Mouse (Mus musculus) hindbrain, embryonic 10.5 days (tissue): ENCODE measurements at regions not wholly inside any gene's neighbourhood (a gene's known extent, or its start where the extent isn't known, plus 50 kb on each side); places are given as distances from the start of the nearest gene placed in this dataset.

ENCODE experiments used
- DNase-seq: peaks from one replicate; pipeline ENCODE4 v3.0.0-alpha.2; 2017; ENCODE audit warnings: low spot score
- H3K27ac ChIP-seq: fragments of 300-500 bp; sonication (generic); 2 replicates; pipeline ENCODE4 v1.5.1; 2016; ENCODE audit warnings: mild to moderate bottlenecking, moderate library complexity
- H3K27me3 ChIP-seq: fragments of 300-500 bp; sonication (generic); 2 replicates; pipeline ENCODE4 v1.6.1; 2016; ENCODE audit warnings: mild to moderate bottlenecking; ENCODE audit not compliant: poor library complexity, insufficient read depth, severe bottlenecking
- H3K36me3 ChIP-seq: fragments of 300-500 bp; sonication (generic); 2 replicates; pipeline ENCODE4 v1.6.1; 2016; ENCODE audit warnings: mild to moderate bottlenecking, moderate library complexity
- H3K4me1 ChIP-seq: fragments of 300-500 bp; sonication (generic); replicated peaks from 2 replicates; pipeline ENCODE4 v1.6.1; 2016; ENCODE audit warnings: mild to moderate bottlenecking
- H3K4me3 ChIP-seq: fragments of 300-500 bp; sonication (generic); 2 replicates; pipeline ENCODE4 v1.5.1; 2016; ENCODE audit warnings: mild to moderate bottlenecking, moderate library complexity
- H3K9me3 ChIP-seq: fragments of 300-500 bp; sonication (generic); 2 replicates; pipeline ENCODE4 v1.6.1; 2016; ENCODE audit warnings: mild to moderate bottlenecking, moderate library complexity
- WGBS: fragments of 180-500 bp; shearing (Covaris S2); methylation state at CpG from one replicate; pipeline ENCODE4 v1.1.7; 2016; 5-methylcytosine and 5-hydroxymethylcytosine counted together

GRCm38 (mm10) chr8:35166611-35167010 lies 599.0 kb upstream of the Gm19410 start:
- WGBS = 89% methylated on average over 6 of the region's 6 CpGs
- Histone ChIP-seq H3K4me1 (no peaks in the 10 kb centered on the region), H3K27ac (no peak overlapping the region), H3K36me3 (no peaks in the 10 kb centered on the region), H3K27me3 (no peaks in the 10 kb centered on the region), H3K4me3 (no peak overlapping the region), H3K9me3 (no peaks in the 10 kb centered on the region)
- no peak for DNase-seq

GRCm38 (mm10) chr8:35171536-35172310 lies 593.9 kb upstream of the Gm19410 start:
- DNase-seq = no peak
- Histone ChIP-seq H3K27ac (no peak overlapping the region), H3K27me3 (no peaks in the 10 kb centered on the region), H3K9me3 (no peaks in the 10 kb centered on the region), H3K4me1 (no peaks in the 10 kb centered on the region), H3K4me3 (no peak overlapping the region), H3K36me3 (no peaks in the 10 kb centered on the region)
- 87% methylated on average over 13 of the region's 13 CpGs for WGBS

DNA sequence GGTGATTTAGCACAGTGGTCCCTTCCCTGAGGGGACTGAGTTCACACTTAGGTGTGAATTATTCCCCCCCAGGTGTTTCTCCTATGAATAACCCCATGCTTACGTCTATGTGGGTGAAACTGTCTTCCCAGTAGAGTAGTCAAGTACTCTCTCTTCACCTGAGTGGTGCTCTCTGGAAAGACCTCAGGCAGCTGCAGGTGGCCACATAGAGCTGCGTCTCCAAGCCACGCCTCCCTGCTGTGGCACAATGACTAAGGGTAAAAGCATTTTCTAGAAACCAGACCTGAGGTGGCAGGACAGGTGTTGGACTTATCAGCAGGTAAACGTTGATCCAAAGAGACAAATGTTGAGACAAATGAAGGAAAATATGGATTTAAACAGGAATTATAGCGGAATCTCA lies 588.3 kb upstream of the Gm19410 start:
- Histone ChIP-seq H3K27me3 (no peaks in the 10 kb centered on the region), H3K4me1 (no peaks in the 10 kb centered on the region), H3K27ac (no peak overlapping the region), H3K4me3 (no peak overlapping the region), H3K36me3 (no peaks in the 10 kb centered on the region), H3K9me3 (no peaks in the 10 kb centered on the region)
- DNase-seq = no peak
- WGBS = 82% methylated on average over 5 of the region's 5 CpGs

GRCm38 (mm10) chr8:35180075-35180474 lies 585.5 kb upstream of the Gm19410 start:
- Histone ChIP-seq H3K4me3 (no peak overlapping the region), H3K27ac (no peak overlapping the region), H3K36me3 (no peaks in the 10 kb centered on the region), H3K27me3 (no peaks in the 10 kb centered on the region), H3K4me1 (no peaks in the 10 kb centered on the region), H3K9me3 (no peaks in the 10 kb centered on the region)
- DNase-seq = no peak
- WGBS = 65% methylated on average over 3 of the region's 3 CpGs

GRCm38 (mm10) chr8:35182141-35182540 lies 583.4 kb upstream of the Gm19410 start:
- no peak for DNase-seq
- H3K4me3 ChIP-seq = no peak overlapping the region
- no peaks in the 10 kb centered on the region for H3K4me1 ChIP-seq
- WGBS = 90% methylated on average over 4 of the region's 4 CpGs
- H3K27me3 ChIP-seq = no peaks in the 10 kb centered on the region
- H3K9me3 ChIP-seq = no peaks in the 10 kb centered on the region
- H3K27ac ChIP-seq = no peak overlapping the region
- H3K36me3 ChIP-seq = no peaks in the 10 kb centered on the region

GRCm38 (mm10) chr8:35183423-35183822 lies 582.2 kb upstream of the Gm19410 start:
- H3K36me3 ChIP-seq = no peaks in the 10 kb centered on the region

GRCm38 (mm10) chr8:35185165-35185564 lies 580.4 kb upstream of the Gm19410 start:
- WGBS = 85% methylated on average over 10 of the region's 10 CpGs
- Histone ChIP-seq H3K4me1 (no peaks in the 10 kb centered on the region), H3K27me3 (no peaks in the 10 kb centered on the region), H3K27ac (no peak overlapping the region), H3K9me3 (no peaks in the 10 kb centered on the region), H3K4me3 (no peak overlapping the region), H3K36me3 (no peaks in the 10 kb centered on the region)
- DNase-seq = no peak

More at GRCm38 (mm10) chr8:35183423-35183822, 582.2 kb upstream of the Gm19410 start:
- no peak for DNase-seq
- Histone ChIP-seq H3K9me3 (no peaks in the 10 kb centered on the region), H3K4me3 (no peak overlapping the region), H3K4me1 (no peaks in the 10 kb centered on the region), H3K27ac (no peak overlapping the region), H3K27me3 (no peaks in the 10 kb centered on the region)
- 91% methylated on average over 14 of the region's 14 CpGs for WGBS

DNA sequence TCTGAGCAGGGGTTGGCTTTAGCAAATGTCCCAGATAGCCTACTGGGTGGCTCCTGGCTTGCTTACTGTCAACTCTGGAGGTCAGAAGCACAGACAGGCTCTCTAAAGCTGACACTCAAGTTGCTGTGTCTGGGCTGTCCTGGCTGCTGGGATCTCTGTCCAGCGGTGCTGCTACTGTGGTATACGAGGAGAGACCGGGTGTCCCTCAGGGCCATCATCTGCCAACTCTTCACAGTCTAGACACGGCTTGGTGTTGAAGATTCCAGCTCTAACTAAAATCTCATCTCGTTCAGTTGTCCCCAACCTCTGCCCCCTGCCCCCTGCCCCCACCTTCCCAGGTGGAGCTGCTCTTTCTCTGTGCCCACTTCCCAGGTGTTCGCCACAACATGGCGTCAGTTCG lies 577.1 kb upstream of the Gm19410 start:
- 93% methylated on average over 8 of the region's 8 CpGs for WGBS
- no peaks in the 10 kb centered on the region for H3K36me3 ChIP-seq
- no peak overlapping the region for H3K27ac ChIP-seq
- H3K4me3 ChIP-seq = no peak overlapping the region
- H3K9me3 ChIP-seq = no peaks in the 10 kb centered on the region
- H3K4me1 ChIP-seq = no peaks in the 10 kb centered on the region
- H3K27me3 ChIP-seq = no peaks in the 10 kb centered on the region
- no peak for DNase-seq

GRCm38 (mm10) chr8:35189695-35190094 lies 575.9 kb upstream of the Gm19410 start:
- H3K27ac ChIP-seq = no peak overlapping the region
- 0 out of 2 replicates have a peak, but pooled peaks cover 5% of the 10 kb centered on the region for H3K4me1 ChIP-seq
- WGBS = 86% methylated on average over 16 of the region's 16 CpGs
- H3K36me3 ChIP-seq = no peaks in the 10 kb centered on the region
- no peaks in the 10 kb centered on the region for H3K9me3 ChIP-seq
- DNase-seq = no peak
- H3K27me3 ChIP-seq = no peaks in the 10 kb centered on the region
- H3K4me3 ChIP-seq = no peak overlapping the region

GRCm38 (mm10) chr8:35192515-35192914 lies 573.1 kb upstream of the Gm19410 start:
- Histone ChIP-seq H3K27me3 (no peaks in the 10 kb centered on the region), H3K27ac (no peak overlapping the region), H3K4me1 (peaks cover 15% of the 10 kb centered on the region), H3K4me3 (no peak overlapping the region), H3K9me3 (no peaks in the 10 kb centered on the region), H3K36me3 (no peaks in the 10 kb centered on the region)
- no peak for DNase-seq
- WGBS = 38% methylated on average over 3 of the region's 3 CpGs

- WGBS = 59% methylated on average over 1 of the region's 1 CpGs
- no peak for DNase-seq
- Histone ChIP-seq H3K4me1 (peaks cover 20% of the 10 kb centered on the region), H3K27ac (no peak overlapping the region), H3K27me3 (no peaks in the 10 kb centered on the region), H3K4me3 (no peak overlapping the region), H3K9me3 (no peaks in the 10 kb centered on the region), H3K36me3 (no peaks in the 10 kb centered on the region)
These were observed 571.8 kb upstream of the Gm19410 start for GRCm38 (mm10) chr8:35193771-35194170.

- 44% methylated on average over 4 of the region's 4 CpGs for WGBS
These were observed 569.4 kb upstream of the Gm19410 start for GRCm38 (mm10) chr8:35196189-35196588.

GRCm38 (mm10) chr8:35198766-35199165 lies 566.8 kb upstream of the Gm19410 start:
- Histone ChIP-seq H3K4me3 (no peak overlapping the region), H3K27me3 (no peaks in the 10 kb centered on the region), H3K9me3 (no peaks in the 10 kb centered on the region), H3K4me1 (peaks cover 27% of the 10 kb centered on the region), H3K36me3 (no peaks in the 10 kb centered on the region), H3K27ac (no peak overlapping the region)
- no peak for DNase-seq
- 61% methylated on average over 2 of the region's 2 CpGs for WGBS

More at GRCm38 (mm10) chr8:35196189-35196588, 569.4 kb upstream of the Gm19410 start:
- H3K36me3 ChIP-seq = no peaks in the 10 kb centered on the region
- H3K4me1 ChIP-seq = peaks cover 23% of the 10 kb centered on the region
- H3K4me3 ChIP-seq = no peak overlapping the region
- no peaks in the 10 kb centered on the region for H3K9me3 ChIP-seq
- DNase-seq = no peak
- no peaks in the 10 kb centered on the region for H3K27me3 ChIP-seq
- no peak overlapping the region for H3K27ac ChIP-seq

- Histone ChIP-seq H3K9me3 (no peaks in the 10 kb centered on the region), H3K4me1 (peaks cover 31% of the 10 kb centered on the region), H3K36me3 (no peaks in the 10 kb centered on the region), H3K4me3 (no peak overlapping the region), H3K27me3 (no peaks in the 10 kb centered on the region), H3K27ac (no peak overlapping the region)
- no peak for DNase-seq
- 67% methylated on average over 12 of the region's 12 CpGs for WGBS
These were observed 564.2 kb upstream of the Gm19410 start for GRCm38 (mm10) chr8:35201416-35201815.
